Mouse (Mus musculus) neutrophil, adult 59 days (primary cell): ENCODE data around the gene Gm6583. TPM values are rescaled to one million over a fixed set of nuclear protein-coding genes. Genes with fewer than 3 reads are reported as not detected.

Source experiments
- total RNA-seq, 2 experiments: library from RNA; stranded (reverse); gene quantifications; 1 replicate in 1 of 2; 2 replicates in 1 of 2; pipeline ENCODE4 v1.2.4; 2023

The Gm6583 gene
- not detected for total RNA-seq

DNA sequence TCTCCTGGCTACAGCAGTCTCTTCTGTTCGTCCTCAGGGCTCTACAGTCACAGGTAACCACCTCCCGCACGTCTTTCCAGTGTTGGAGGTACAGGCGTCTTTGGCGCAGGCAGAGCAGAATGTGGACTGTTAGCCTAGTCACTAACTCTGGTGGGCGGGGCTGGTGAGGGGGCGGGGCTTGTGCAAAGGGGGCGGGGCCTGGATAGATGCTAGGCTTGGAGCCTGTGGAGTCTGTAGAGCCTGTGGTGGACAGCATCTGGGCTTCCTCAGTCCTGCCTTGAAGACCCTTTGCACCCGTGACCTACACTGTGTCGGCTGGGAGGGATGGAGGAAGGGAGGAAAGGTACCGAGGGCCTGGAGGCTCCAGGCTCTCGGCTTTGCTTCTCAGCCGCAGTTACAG, at the start of gene Gm6583:
Gene Gm6583 (minus strand): TSS at position 124 of the 400 bp plus-strand sequence.

DNA sequence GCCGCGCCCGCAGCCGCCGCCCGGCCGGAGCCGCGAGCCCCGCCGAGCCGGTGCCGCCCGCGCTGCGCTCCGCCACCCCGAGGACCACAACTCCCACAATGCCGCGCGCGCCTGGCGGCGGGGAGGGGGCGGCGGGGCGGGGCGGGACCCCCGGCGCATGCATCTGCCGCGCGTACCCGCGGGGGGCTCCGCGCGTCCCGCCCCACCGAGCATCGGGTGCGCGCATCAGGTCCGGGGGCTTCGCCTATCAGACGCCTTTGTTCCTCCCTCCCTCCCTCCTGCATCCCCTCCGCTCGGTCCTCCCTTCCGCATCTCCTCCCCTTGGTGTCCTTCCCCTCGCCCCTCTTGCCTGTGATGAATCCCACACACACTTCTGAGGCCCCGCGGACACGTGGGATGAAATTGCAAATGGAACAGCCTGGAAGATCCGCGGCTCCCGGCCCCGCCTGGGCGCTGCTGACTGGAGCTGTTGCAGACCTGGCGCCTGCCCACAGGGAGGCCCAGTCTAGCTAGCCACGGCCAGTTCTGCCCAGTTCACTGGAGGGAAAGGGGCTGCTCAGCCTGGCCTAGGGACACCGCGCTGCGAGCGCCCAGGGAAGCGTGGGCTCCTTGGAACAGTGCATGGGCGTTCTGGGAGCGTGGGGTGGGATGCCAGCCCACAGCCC, 39.1 kb upstream of the Gm6583 start, which contains the start of gene Asphd2:
Gene Asphd2 (minus strand): TSS at position 88 of the 665 bp plus-strand sequence.

DNA sequence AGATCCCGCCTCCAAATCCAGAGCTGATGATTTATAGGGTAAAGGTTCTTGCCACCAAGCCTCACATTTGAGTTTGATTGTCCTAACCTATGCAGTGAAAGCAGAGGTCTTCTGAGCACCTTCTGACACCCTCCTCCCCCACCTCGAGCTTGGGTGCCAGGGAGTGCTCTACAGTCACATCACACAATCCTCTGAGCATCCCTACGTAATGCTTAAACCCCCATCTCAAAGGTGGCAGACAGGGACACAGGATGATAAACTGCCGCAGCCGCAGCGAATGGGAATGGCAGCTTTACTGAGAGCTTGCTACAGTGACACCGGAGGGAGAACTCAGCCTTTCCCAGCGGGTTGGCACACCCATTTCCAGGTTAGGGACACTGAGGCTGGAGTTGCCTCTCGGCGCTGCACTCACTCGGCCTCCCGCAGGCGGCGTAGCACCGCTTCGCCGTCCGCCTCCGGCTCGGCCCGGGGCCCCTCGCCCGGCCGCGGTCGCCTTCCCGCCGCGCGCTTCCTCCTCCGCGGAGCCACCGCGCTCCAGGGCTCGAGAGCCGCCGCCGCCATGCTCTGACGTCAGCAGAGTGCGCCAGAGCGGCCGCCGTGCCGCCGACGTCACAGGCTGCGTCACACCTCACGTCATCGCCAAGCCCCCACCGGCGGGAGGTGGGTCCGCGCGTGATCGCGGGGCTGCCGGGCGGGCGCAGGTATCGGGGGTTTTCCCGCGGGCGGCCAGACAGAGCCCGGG, 13.2 kb downstream of the Gm6583 start, which contains the start of the genes Srrd and Hps4:
Gene Srrd (minus strand): TSS at position 578 of the 742 bp plus-strand sequence.
Gene Hps4 (plus strand): TSS at position 621 of the 742 bp plus-strand sequence.

DNA sequence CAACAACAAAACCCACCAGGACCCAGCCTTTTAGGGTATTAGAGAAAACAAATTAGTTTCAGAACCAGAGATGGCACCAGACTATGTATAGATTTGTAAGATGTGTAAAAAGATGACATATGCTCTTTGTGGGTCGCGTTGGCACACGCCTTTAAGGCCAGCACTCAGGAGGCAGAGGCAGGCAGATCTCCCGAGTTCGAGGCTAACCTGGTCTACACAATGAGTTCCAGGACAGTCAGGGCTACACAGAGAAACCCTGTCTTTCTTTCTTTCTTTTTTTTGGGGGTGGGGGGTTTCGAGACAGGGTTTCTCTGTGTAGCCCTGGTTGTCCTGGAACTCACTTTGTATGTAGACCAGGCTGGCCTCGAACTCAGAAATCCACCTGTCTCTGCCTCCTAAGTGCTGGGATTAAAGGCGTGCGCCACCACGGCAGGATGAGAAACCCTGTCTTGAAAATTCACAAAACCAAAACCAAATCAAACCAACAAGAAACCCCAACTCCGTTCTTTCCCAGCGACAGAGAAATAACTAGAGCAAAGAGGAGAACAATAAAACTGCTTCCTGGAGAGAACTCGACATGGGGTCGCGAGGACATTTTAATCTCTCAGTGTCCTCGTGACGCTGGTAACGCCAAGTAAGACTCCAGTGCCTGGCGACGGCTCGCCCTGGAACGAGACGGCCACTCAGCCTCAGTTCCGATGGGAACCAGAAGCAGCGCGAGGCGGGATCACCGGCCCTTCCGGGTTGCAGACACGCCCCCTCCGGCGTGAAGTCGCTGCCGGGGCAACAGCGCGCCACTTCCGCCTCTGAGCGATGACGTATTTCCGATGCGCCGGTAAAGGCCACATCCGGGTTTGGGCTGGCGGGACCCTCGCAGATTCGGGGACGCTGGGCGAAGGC, 30.0 kb downstream of the Gm6583 start, which contains the start of gene Tfip11:
Gene Tfip11 (plus strand): TSS at position 813 of the 900 bp plus-strand sequence.

Other genes starting within 250 kb of the Gm6583 start
- 1 to 10 TPM; 3.0 to 3.6 TPM for gene Cryba4, start 103.5 kb downstream of the Gm6583 start, total RNA-seq
- 1 to 10 TPM in 1 of 2 experiments, under 1 TPM in 1; 0.56 to 1.0 TPM for gene Crybb1, start 100.2 kb downstream of the Gm6583 start, total RNA-seq
- 10 to 100 TPM; 79.9 to 92.5 TPM for gene Tpst2, start 79.3 kb downstream of the Gm6583 start, total RNA-seq
- gene Tfip11, start 29.7 kb downstream of the Gm6583 start, total RNA-seq: 10 to 100 TPM; 88.4 to 89.3 TPM
- gene Srrd, start 13.0 kb downstream of the Gm6583 start, total RNA-seq: 10 to 100 TPM; 20.2 to 27.4 TPM
- gene Hps4, start 12.9 kb downstream of the Gm6583 start, total RNA-seq: 10 to 100 TPM; 18.7 to 19.8 TPM
- gene Asphd2, start 38.8 kb upstream of the Gm6583 start, total RNA-seq: not detected
- gene Gm6588, start 93.4 kb upstream of the Gm6583 start, total RNA-seq: not detected
- not detected for gene Sez6l, start 221.2 kb upstream of the Gm6583 start, total RNA-seq